Mouse (Mus musculus) bone marrow, adult 2 months (tissue): ENCODE data around the gene Opalin.

ENCODE experiments used
- CTCF ChIP-seq: fragments of 200-500 bp; IDR thresholded peaks from 2 replicates; pipeline ENCODE4 v1.5.1; 2011; ENCODE audit warnings: low read length, control low read depth; ENCODE audit not compliant: control insufficient read depth, insufficient read depth
- POLR2A ChIP-seq: fragments of 200-500 bp; IDR thresholded peaks from 2 replicates; pipeline ENCODE4 v1.6.1; 2011; ENCODE audit warnings: low read depth, mild to moderate bottlenecking, control low read depth, low read length, borderline replicate concordance; ENCODE audit not compliant: control insufficient read depth

GRCm38 (mm10) chr19:41108666-41109065 is 31.8 kb upstream of the Opalin start:
- no peak for TF ChIP-seq POLR2A
- TF ChIP-seq CTCF, result no peak
